Mouse (Mus musculus): ENCODE measurements around the gene Hspa1l. TPM values are rescaled to one million over a fixed set of nuclear protein-coding genes. Genes with fewer than 3 reads are reported as not detected.
"Not testable (repeated sequence)": the region's sequence is repeated elsewhere in the genome, so short reads cannot be mapped to it uniquely, and the experiment has no call there.

Hspa1l gene
- polyA plus RNA-seq (2012; rRNA removed) = 0.06 and 0.28 TPM in 2 replicates

- DNase-seq = peak; percentile 53
- H3K36me3 ChIP-seq (ENCODE audit: control insufficient read depth, insufficient read depth, low read length); H3K27ac ChIP-seq (ENCODE audit: control insufficient read depth, insufficient read depth, low read length); H3K4me1 ChIP-seq (replicated peaks; ENCODE audit: control insufficient read depth, insufficient read depth, low read length): not testable (repeated sequence)
- Histone ChIP-seq H3K27me3 (ENCODE audit: control insufficient read depth, insufficient read depth, low read length) (peaks cover 18% of the 10 kb centered on the region; the same call in 1 of the 2 replicates), H3K4me3 (ENCODE audit: control insufficient read depth, insufficient read depth, low read length) (peak within 1 kb of the TSS; percentile 39)
- 1% methylated on average over 33 of the region's 33 CpGs for WGBS
These were observed at the start of gene Hspa1l, which contains the start of gene Hspa1a for GRCm38 (mm10) chr17:34972069-34972749. TSS of gene Hspa1l (plus strand) at chr17:34972703. TSS of gene Hspa1a (minus strand) at chr17:34972156.

GRCm38 (mm10) chr17:34922939-34923338 is 49.6 kb upstream of the Hspa1l start:
- H3K36me3 ChIP-seq (ENCODE audit: control insufficient read depth, insufficient read depth, low read length) = no peaks in the 10 kb centered on the region
- H3K27me3 ChIP-seq (ENCODE audit: control insufficient read depth, insufficient read depth, low read length) = no peaks in the 10 kb centered on the region
- DNase-seq = no peak
- no peak overlapping the region for H3K4me3 ChIP-seq (ENCODE audit: control insufficient read depth, insufficient read depth, low read length)
- 0 out of 2 replicates have a peak, but pooled peaks have one; percentile 14 for TF ChIP-seq CTCF (IDR thresholded peaks at IDR 0.05; ENCODE audit: borderline replicate concordance, control insufficient read depth, extremely low read depth, insufficient read depth, low read length, poor library complexity)
- TF ChIP-seq POLR2A (IDR thresholded peaks at IDR 0.05; ENCODE audit: control insufficient read depth, extremely low read depth, insufficient read depth, low read length, poor library complexity) = no peak
- no peaks in the 10 kb centered on the region for H3K4me1 ChIP-seq (replicated peaks; ENCODE audit: control insufficient read depth, insufficient read depth, low read length)
- 74% methylated on average over 6 of the region's 6 CpGs for WGBS
- H3K27ac ChIP-seq (ENCODE audit: control insufficient read depth, insufficient read depth, low read length) = no peak overlapping the region

GRCm38 (mm10) chr17:34924258-34924657 is 48.2 kb upstream of the Hspa1l start:
- Histone ChIP-seq H3K27me3 (ENCODE audit: control insufficient read depth, insufficient read depth, low read length) (no peaks in the 10 kb centered on the region), H3K36me3 (ENCODE audit: control insufficient read depth, insufficient read depth, low read length) (no peaks in the 10 kb centered on the region), H3K4me3 (ENCODE audit: control insufficient read depth, insufficient read depth, low read length) (no peak overlapping the region), H3K27ac (ENCODE audit: control insufficient read depth, insufficient read depth, low read length) (no peak overlapping the region), H3K4me1 (replicated peaks; ENCODE audit: control insufficient read depth, insufficient read depth, low read length) (no peaks in the 10 kb centered on the region)
- TF ChIP-seq CTCF (IDR thresholded peaks at IDR 0.05; ENCODE audit: borderline replicate concordance, control insufficient read depth, extremely low read depth, insufficient read depth, low read length, poor library complexity) = no peak
- TF ChIP-seq POLR2A (IDR thresholded peaks at IDR 0.05; ENCODE audit: control insufficient read depth, extremely low read depth, insufficient read depth, low read length, poor library complexity) = no peak
- no peak for DNase-seq
- 62% methylated on average over 5 of the region's 5 CpGs for WGBS

DNA sequence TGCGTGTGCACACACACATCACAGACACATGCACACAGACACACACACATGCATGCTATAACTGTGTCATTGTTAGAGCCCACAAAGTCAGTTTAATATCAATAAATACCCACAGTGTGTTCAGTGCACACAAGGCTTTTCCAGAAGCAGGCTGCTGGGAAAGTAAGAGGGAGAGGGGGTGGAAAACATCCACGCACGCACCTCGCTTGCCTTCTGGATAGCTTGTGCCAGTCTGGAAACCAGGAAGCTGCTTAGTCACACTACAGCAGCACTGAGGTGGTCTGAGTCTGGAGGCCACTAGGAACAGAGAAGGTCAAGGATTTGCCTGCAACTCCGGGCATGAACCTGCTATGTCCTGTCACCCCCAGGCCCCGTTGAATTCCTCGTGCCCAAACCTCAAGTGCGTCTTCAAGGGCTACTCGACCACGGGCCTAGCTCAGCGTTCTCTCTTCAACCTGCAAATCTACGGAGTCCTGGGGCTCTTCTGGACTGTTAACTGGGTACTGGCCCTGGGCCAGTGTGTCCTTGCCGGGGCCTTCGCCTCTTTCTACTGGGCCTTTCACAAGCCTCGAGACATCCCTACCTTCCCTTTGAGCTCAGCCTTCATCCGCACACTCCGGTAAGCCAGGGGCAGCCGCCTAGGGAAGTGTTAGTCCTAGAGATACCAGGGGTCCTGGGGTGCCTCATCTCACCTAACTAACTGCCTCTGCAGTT is 45.0 kb upstream of the Hspa1l start:
- DNase-seq = no peak
- TF ChIP-seq POLR2A (IDR thresholded peaks at IDR 0.05; ENCODE audit: control insufficient read depth, extremely low read depth, insufficient read depth, low read length, poor library complexity) (no peak), CTCF (IDR thresholded peaks at IDR 0.05; ENCODE audit: borderline replicate concordance, control insufficient read depth, extremely low read depth, insufficient read depth, low read length, poor library complexity) (no peak)
- H3K27me3 ChIP-seq (ENCODE audit: control insufficient read depth, insufficient read depth, low read length) = no peaks in the 10 kb centered on the region
- H3K36me3 ChIP-seq (ENCODE audit: control insufficient read depth, insufficient read depth, low read length) = no peaks in the 10 kb centered on the region
- no peak overlapping the region for H3K4me3 ChIP-seq (ENCODE audit: control insufficient read depth, insufficient read depth, low read length)
- H3K4me1 ChIP-seq (replicated peaks; ENCODE audit: control insufficient read depth, insufficient read depth, low read length) = peaks cover 5% of the 10 kb centered on the region
- H3K27ac ChIP-seq (ENCODE audit: control insufficient read depth, insufficient read depth, low read length) = no peak overlapping the region
- WGBS = 95% methylated on average over 18 of the region's 18 CpGs

GRCm38 (mm10) chr17:34928841-34929240 is 43.7 kb upstream of the Hspa1l start:
- 87% methylated on average over 4 of the region's 4 CpGs for WGBS
- DNase-seq = no peak
- no peak overlapping the region for H3K4me3 ChIP-seq (ENCODE audit: control insufficient read depth, insufficient read depth, low read length)
- no peaks in the 10 kb centered on the region for H3K36me3 ChIP-seq (ENCODE audit: control insufficient read depth, insufficient read depth, low read length)
- H3K27ac ChIP-seq (ENCODE audit: control insufficient read depth, insufficient read depth, low read length) = no peak overlapping the region
- H3K4me1 ChIP-seq (replicated peaks; ENCODE audit: control insufficient read depth, insufficient read depth, low read length) = peaks cover 10% of the 10 kb centered on the region
- H3K27me3 ChIP-seq (ENCODE audit: control insufficient read depth, insufficient read depth, low read length) = no peaks in the 10 kb centered on the region
- TF ChIP-seq POLR2A (IDR thresholded peaks at IDR 0.05; ENCODE audit: control insufficient read depth, extremely low read depth, insufficient read depth, low read length, poor library complexity) = no peak
- TF ChIP-seq CTCF (IDR thresholded peaks at IDR 0.05; ENCODE audit: borderline replicate concordance, control insufficient read depth, extremely low read depth, insufficient read depth, low read length, poor library complexity) = no peak

DNA sequence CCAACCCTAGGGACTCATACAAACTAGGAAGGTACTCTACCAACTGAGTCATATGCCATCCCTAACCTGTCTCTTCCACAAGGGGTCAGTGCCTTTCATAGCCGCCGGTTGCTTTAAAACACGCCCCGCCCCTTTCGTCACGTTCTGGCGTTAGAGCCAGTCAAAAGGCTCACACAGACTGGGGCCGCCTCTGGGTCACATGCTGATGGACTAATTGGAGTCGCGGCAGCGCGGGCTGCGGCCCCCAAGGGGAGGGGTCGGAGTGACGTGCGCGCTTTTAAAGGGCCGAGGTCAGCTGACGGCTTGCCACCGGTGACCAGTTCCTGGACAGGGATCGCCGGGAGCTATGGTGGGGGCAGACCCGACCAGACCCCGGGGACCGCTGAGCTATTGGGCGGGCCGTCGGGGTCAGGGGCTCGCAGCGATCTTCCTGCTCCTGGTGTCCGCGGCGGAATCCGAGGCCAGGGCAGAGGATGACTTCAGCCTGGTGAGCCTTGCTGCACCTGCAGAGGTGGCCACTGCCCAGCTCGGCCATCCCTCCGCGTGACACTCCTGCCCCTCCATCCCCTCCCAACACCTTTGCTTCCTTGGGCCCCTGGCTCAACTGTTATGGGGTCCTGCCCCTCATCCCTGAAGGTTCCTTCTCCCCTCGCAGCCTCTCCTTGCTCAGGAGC is 41.3 kb upstream of the Hspa1l start, which contains the start of gene Neu1:
Gene Neu1 (plus strand): TSS at position 193 of the 674 bp plus-strand sequence.
- WGBS = under 1% methylated on average over 38 of the region's 38 CpGs
- peak within 1 kb of the TSS; percentile 63 for H3K4me3 ChIP-seq (ENCODE audit: control insufficient read depth, insufficient read depth, low read length)
- peak; percentile 72; the same call in 1 of the 2 replicates for TF ChIP-seq CTCF (IDR thresholded peaks at IDR 0.05; ENCODE audit: borderline replicate concordance, control insufficient read depth, extremely low read depth, insufficient read depth, low read length, poor library complexity)
- peak; percentile 60 for TF ChIP-seq POLR2A (IDR thresholded peaks at IDR 0.05; ENCODE audit: control insufficient read depth, extremely low read depth, insufficient read depth, low read length, poor library complexity)
- peak within 1 kb of the TSS; percentile 55 for H3K27ac ChIP-seq (ENCODE audit: control insufficient read depth, insufficient read depth, low read length)
- DNase-seq = peak; percentile 94
- H3K4me1 ChIP-seq (replicated peaks; ENCODE audit: control insufficient read depth, insufficient read depth, low read length) = peaks cover 10% of the 10 kb centered on the region
- H3K27me3 ChIP-seq (ENCODE audit: control insufficient read depth, insufficient read depth, low read length) = no peaks in the 10 kb centered on the region
- H3K36me3 ChIP-seq (ENCODE audit: control insufficient read depth, insufficient read depth, low read length) = peaks cover 8% of the 10 kb centered on the region
